Mouse (Mus musculus) embryo, embryonic 10.5 days (tissue): ENCODE data around the gene Abca7.

ENCODE experiments used
- DNase-seq: peaks from one replicate; pipeline ENCODE4 v3.0.0-alpha.2; 2015; ENCODE audit warnings: low spot score

Gene Abca7

DNA sequence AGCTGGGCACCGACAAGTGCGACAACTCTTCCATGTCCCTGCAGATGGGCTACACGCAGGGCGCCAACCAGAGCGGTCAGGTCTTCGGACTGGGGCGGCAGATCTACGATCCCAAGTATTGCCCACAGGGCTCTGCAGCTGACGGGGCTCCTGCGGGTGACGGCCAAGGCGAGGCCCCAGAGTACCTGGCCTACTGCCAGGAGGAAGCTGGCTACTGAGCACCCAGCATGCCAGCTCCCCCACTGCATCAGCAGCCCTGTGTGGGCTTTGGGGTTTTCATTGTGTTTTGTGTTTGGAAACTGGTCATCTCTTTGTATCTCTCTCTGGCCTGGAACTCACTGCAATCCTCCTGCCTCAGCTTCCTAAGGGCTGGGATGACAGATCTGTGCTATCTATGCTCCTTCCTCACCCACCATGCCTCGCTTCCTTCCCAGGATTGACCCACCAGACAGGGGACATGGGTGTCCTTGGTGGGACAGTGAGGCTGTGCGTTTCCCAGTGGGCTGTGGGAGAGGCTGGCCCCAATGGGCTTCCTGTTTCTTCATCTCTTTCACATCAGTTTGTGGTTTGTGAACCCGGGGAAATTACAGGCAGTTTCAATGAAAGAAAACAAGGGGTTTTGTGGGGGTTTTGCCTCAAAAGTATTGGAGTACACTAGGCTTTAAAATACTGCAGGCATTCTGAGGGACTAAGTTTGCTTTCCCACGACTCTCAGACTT, 1.7 kb upstream of the Abca7 start:
- no peak for DNase-seq

DNA sequence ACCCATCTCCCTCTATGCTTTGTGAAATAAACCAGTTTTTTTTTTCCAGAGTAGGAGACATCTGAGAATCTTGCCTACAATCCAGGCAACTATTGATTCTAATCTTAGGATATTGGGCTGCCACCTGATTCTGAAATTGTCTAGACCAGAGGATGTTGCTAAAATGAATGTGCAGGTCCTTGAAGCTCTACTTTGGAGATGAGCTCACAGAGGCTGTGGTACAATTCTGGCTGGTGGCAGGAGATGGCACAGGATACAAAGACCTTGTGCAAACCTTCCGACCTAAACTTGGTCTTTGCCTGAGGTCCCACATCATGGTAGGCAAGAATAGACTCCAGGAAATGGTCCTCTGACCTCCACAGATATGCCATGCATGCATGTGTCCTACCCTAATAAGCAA, 658 bp upstream of the Abca7 start:
- no peak for DNase-seq

DNA sequence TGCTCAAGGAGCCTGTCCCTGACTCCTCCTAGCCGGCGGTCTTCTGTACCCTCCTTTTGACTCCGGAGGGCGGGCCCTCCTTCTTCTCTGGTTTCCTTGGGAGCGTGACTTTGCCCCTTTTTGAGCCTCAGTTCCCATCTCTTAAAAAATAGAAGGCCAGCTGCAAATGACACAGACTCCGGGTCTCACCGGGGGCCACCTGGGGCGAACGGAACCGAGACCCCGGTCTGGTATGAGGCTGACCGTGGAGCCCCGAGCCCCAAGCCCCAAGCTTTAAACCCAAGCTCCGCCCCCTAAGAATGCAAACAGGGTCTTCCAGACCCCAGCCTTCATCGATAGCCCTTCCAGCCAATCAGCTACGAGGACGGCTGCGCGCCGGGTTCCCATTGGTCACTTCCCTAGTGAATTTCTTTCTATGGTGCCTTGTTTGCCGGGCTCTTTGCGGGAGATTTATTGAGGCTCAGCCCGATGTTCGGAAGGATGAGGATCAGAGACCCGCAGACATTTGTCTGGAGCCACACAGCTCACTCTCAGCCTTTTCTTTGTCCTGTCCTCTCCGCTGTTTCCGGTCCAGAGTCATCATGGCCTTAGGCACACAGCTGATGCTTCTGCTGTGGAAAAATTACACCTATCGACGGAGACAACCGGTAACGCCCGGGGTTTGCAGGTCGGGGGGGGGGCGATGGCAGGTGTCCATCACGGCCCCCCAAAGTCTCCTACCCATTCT, 903 bp downstream of the Abca7 start:
- peak; percentile 96 for DNase-seq

DNA sequence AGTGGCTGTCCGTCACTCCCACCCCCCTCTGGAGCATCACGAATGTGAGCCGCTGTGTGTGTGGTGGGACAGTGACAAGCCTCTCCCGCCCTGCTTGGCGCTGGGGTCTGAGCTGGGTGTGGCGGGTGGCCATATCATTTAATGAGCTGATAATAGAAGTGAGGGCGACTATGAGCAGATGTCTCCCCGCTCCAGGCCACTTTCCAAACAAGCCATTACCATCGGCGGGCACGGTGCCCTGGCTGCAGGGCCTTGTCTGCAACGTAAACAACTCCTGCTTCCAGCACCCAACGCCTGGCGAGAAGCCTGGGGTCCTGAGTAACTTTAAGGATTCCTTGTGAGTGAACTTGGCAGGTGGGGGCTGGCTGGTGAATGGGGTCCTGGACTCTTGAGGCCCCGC, 1.5 kb downstream of the Abca7 start:
- DNase-seq = no peak

DNA sequence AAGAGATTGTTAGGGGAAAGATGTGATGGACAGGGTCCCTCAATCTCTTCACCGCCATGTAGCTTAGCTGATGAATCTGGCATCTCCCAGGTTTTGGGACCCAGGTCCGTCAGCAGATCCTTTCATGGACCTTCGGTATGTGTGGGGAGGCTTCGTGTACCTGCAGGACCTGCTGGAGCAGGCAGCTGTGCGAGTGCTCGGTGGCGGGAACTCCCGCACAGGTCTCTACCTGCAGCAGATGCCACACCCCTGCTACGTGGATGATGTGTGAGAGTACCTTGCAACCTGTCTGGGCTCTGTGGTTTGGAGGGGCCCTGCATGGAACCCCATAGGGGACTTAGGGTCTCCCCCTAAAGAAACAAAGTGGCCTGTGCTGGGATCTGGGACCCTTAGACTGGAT, 5.7 kb downstream of the Abca7 start:
- no peak for DNase-seq

DNA sequence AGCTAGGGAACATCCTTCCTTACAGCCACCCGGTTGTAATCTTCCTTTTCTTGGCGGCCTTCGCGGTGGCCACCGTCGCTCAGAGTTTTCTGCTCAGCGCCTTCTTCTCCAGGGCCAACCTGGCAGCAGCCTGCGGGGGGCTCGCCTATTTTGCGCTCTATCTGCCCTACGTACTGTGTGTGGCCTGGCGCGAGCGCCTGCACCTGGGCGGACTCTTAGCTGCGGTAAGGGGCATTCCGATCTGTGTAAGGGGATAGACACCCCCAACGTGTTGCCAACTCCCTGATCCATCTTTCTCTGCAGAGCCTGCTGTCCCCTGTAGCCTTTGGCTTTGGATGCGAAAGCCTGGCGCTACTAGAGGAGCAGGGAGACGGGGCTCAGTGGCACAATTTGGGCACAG, 6.5 kb downstream of the Abca7 start:
- DNase-seq = no peak

DNA sequence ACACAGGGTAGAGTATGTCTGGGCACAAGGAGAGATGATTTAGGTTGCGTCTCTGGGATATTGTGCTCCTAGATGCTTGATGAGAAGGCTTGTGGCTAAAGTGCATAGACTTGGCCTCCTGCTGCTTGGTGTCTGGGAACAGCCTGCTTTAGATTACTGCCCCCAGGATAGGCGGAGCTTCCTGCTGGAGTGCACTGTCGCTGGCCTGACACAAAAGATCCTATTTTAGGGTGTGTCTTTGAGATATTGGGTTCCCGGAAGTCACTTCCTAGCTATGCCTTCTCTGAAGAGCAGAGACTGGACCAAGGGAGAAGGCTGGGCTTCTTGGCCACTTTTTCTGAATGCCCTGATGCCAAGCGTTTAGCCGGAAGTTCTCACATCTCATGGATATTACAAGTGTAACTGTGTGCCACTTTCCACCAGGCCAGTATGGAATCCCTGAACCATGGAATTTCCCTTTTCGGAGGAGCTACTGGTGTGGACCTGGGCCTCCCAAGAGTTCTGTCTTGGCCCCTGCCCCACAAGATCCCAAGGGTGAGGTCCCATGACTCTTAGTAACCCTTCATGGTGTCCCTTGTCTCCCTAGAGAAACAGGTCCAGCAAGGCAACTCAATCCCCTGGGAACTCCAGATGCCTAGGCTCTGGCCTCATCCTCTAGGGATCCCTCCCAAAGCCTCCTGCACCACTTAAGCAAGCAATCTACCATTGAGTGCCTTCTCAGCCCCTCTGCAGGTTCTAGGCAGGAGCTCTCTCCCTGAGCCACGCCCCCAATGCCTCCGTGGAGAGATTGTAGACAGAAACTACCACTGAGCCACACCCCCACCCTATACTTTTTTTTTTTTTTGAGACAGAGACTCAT, 7.3 kb downstream of the Abca7 start:
- DNase-seq = no peak

DNA sequence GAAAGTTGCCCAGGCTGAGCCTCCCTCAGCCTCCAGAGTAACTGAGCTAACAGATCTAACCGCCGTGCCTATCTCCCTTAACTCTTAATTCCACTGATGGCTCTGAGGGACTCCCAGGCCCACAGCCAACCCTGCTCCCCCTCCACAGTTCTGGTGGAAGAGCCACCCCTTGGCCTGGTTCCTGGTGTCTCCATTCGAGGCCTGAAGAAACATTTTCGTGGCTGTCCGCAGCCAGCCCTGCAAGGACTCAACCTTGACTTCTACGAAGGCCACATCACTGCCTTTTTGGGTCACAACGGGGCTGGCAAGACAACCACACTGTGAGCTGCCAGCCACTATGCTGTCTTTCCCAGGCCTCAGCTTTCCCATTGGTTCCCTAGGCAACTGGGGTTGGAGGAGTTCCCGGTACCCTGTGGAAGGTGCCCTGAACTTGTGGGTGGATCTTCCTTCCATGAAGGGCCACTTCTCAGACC, 8.0 kb downstream of the Abca7 start:
- no peak for DNase-seq

DNA sequence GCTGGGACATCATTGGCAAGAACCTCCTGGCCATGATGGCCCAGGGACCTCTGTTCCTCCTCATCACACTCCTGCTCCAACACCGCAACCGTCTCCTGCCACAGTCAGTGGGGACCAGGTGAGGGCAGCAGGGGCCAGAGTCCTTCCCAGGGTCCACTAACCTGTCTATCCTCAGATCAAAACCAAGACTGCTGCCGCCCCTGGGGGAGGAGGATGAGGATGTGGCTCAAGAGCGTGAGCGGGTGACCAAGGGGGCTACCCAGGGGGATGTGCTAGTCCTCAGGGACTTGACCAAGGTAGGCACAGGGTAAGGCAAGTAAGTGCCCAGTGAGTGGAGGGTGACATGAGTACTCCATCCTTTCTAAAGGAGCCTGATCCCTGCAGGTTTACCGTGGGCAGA, 15.4 kb downstream of the Abca7 start:
- DNase-seq = no peak

DNA sequence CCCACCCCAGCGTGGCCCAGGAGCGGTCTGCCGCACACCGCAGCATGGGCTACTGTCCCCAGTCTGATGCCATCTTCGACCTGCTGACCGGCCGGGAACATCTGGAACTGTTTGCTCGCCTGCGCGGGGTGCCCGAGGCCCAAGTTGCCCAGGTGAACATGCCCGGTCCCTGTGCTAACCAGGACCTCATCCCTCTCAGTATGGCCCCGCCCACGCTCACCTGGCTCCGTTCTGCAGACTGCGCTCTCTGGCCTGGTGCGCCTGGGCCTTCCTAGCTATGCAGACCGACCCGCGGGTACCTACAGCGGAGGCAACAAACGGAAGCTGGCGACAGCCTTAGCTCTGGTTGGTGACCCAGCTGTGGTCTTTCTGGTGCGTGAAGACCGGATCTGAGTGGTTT, 17.3 kb downstream of the Abca7 start:
- no peak for DNase-seq

DNA sequence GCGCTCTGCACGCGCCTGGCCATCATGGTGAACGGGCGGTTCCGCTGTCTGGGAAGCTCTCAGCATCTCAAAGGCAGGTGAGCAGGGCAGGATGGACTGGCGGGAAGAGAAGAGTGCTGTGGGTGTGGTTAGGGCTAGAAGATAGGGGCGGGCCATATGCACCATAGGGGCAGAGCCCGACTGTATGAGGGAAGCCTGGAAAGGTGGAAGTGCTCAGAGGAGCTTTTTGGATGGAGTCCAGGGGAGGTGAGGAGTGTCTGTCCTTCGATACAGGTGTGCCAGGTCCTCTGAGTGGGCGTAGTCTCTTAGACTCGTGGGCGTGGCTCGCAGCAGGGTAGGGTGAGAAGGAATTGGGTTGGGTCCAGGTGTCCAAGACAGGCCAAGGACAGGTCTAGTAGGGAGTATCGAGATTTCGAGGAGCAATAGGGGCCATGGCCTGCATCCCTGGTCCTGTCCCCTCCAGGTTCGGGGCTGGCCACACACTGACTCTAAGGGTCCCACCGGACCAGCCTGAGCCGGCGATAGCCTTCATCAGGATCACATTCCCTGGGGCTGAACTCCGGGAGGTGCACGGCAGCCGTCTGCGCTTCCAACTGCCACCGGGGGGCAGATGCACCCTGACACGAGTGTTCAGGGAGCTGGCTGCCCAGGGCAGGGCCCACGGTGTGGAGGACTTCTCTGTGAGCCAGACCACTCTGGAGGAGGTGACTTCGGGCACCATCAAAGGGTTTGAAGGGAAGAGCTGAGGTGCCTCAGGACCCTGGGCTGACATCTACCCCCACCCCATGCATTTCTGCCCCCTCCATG, 18.4 kb downstream of the Abca7 start:
- DNase-seq = no peak

DNA sequence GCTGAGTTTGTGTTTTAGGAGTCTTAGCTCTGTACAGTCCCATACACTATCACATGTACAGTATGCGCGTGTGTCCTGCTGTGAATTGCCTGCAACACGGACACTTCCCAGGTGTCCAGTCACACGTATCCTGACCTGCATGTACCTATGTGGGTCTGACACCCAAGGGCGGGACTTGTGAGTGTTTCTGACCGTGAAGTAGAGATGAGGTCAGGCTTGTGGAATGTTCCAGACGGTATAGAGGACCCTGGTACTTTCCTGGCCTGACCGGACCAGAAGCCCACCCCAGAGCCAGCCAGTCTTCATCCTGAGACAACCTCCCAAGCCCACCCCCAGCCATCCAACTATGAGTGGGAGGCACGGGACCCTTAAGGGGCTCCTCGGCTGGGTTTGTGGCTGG, 19.3 kb downstream of the Abca7 start:
- DNase-seq = no peak

DNA sequence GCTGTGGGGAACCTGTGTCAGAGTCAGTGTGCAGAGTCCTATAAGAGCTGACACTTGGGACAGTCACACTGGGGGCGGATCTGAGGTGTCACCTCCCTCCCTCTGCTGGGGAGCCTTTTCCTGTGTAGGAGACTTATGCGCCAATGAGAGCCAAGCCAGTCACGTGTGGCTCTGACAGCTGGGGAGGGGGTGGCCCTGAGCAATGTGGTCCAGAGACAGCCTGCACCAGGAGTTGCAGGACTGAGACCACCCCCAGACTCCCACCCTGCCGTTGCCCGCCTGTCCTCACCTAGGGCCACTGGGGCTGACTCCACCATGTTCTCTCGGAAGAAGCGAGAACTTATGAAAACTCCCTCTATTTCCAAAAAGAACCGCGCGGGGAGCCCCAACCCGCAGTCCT, 20.2 kb downstream of the Abca7 start, which contains the start of gene Arhgap45:
Gene Arhgap45 (plus strand): TSS at position 143 of the 400 bp plus-strand sequence.
- DNase-seq = no peak

DNA sequence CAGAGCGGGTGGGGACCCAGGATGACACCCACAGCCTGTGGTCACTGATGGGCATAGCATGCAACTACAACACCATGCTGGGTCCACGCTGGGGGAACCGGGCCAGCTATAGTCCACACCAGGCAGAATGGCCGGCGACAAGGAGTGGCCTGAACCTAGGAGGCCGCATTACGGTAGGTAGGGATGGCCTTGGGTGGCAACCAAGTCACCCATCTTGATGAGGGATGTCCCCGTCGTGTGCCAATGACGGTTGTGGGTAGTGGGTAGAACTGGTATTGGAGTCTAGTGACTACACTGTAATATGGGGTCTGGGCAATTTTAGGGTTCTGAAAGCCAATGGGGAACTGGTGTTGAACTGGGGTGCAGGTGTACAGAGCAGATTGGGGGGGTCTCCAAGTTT, 20.6 kb downstream of the Abca7 start:
- no peak for DNase-seq

DNA sequence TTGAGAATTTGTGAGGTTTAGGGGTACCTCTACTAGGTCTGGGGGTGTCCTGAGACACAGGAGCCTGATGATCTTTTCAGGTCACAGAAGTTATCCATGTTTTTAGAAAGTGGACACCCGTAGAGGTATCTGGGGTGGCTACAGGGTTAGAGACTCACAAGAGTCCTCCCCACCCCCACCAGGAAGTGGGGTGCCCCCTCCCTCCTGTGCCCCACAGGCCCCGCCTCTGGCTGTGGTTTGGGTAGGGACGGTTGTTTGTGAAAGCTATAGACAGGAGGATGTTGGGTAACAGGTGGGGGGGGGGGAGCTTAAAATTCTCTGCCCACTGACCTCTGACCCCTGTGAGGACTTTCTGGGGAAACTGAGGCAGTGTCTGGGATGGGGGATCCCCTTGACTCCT, 21.1 kb downstream of the Abca7 start:
- no peak for DNase-seq

DNA sequence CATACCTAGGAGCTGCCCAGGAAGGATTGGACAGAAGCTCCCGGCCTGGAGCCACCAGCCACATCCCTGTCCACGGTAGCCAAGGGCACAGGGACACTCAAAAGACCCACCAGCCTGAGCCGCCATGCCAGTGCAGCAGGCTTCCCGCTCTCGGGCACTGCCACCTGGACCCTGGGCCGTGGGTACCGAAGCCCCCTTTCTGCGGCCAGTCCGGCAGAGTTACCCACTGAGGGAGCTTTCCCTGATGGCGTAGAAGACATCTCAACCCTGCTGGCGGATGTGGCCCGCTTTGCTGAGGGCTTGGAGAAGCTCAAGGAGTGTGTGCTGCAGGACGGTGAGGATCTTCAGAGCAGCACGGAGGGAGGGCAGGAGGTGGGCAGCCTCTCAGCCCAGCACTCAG, 21.5 kb downstream of the Abca7 start:
- DNase-seq = no peak

DNA sequence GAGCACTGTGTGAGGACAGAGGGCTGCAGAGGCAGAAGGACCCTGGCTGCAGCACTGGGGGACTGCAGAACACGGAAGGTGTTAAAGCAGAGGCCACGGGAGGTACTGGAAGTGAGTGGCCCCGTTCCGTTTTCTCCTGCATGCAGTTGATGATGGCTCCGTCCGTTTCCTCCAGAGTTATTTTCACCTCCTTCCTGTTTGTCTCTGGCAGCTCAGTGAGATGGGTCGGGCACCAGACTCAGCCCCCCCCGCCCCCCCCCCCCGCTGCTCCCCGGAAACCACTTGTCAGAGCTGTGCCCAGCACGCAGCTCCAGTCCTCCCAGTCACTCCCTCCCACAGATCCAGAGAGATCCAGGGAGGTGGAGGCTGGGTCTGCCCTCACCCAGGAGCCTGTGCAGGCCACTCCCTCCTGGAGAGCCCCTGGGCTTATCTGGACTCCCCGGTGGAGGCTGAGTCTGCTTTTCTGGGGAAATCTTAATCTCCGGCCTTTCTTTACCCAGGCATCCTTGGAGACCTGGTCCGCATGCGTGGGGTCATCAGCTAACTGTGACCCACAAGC, 22.5 kb downstream of the Abca7 start:
- peak; percentile 46 for DNase-seq

DNA sequence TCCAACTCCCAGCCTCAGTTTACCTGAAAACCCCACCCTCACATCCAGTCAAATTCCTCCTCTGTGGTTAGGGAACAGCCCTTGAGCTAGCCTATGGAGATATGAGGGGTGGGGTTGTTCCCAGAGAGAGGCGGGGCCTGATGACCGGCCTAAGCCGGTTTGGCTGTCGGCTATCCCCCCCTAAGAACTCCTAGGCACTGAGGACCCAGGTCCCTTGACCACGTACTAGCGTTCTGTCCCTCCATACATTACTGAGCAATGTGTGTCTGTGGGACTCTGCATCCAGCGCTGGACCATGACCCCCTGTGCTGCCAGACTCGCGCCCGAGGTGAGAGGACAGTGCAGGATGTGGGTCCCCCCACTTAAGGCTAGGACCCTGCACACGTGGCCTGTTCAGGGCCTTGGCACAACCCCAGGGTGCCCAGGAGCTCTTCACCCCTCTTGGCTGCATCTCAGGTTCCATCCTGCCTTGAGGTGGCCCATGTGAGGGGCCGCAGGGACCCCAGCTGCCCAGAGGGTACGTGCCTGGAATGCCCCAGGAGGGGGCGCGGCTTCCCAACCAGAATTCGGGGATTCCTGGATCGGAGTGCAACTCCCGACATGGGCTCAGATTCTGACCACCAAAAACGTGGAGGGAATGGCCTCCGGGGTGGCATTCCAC, 23.3 kb downstream of the Abca7 start:
- peak; percentile 76 for DNase-seq

DNA sequence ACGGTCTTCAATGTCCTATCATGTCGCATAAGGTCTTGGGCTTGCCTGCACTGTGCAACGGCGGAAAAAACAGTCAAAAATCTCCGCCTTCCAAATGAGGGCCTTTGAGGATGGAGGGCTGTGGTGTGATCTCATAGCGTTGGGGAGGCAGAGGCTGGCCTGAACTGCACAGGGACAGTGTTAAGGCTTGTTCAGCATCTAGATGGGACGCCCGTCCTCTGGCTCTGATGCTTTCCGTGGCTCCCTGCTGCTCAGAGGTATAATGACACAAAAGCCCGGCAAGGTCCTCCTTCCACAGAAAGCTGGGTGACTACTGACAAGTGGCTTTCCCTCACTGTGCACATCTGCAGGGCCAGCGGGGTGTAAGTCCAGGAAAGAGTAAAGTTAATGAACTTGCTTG, 23.9 kb downstream of the Abca7 start:
- DNase-seq = no peak

DNA sequence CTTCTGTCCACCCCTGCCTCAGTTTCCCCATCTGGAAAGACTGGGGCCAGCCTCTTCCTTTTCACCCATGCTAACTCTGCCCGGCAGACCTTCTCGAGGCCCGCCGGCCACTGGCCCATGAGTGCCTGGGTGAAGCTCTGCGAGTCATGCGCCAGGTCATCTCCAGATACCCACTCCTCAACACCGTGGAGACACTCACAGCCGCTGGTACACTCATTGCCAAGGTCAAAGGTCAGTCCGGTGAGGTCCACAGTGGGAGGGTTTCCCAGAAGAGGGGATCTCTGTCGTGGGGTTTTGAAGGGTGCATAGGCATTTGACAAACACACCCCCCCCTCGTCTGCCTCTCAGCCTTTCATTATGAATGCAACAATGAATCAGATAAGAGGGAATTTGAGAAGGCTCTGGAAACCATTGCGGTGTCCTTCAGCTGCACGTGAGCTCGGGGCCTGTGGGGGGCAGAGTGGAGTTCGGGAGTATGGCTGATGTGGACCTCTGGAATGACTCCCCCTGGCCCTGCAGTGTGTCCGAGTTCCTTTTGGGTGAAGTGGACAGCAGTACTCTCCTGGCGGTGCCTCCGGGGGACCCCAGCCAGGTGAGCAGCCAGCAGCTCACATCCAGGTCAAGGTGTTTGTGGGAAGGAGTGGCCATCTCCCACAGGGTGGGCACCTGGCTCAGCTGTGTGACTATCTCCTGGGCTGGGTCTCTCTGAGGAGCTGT, 24.5 kb downstream of the Abca7 start:
- no peak for DNase-seq

DNA sequence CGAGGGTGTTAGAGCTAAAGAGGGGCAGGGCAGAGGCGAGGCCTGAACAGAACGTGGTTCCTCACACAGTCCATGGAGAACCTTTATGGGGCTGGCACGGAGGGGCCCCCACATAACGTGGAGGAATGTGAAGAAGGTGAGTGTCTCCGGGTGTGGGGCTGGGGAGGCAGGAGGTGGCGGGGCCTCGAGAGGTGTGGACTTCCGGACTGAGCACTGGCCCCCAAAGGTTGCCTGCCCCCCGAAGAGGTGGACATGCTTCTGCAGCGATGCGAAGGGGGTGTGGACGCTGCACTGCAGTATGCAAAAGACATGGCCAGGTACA, 25.0 kb downstream of the Abca7 start:
- no peak for DNase-seq
